Mouse (Mus musculus): ENCODE results near the gene Araf. TPM values are rescaled to one million over a fixed set of nuclear protein-coding genes. Genes with fewer than 3 reads are reported as not detected.

Araf gene
- total and polyA plus RNA-seq, 2 experiments from 2014 or later: 243 to 307 TPM

- no peak for TF ChIP-seq CTCF (IDR thresholded peaks at IDR 0.05; ENCODE audit: low read depth)
- Histone ChIP-seq H3K4me3 (ENCODE audit: low read depth, low read length) (0 out of 2 replicates have a peak overlapping the region, but pooled peaks have one; percentile 17), H3K27me3 (ENCODE audit: insufficient read depth, low read length) (no peaks in the 10 kb centered on the region), H3K27ac (ENCODE audit: low read depth, low read length) (peak overlapping the region; percentile 77), H3K4me2 (ENCODE audit: low read depth) (peak overlapping the region; percentile 41), H3K9ac (peak overlapping the region; percentile 28; the same call in 1 of the 2 replicates), H3K4me1 (ENCODE audit: insufficient read depth) (peaks cover 9% of the 10 kb centered on the region; the same call in 1 of the 2 replicates), H3K36me3 (ENCODE audit: insufficient read depth) (0 out of 2 replicates have a peak, but pooled peaks cover 4% of the 10 kb centered on the region), H3K9me3 (ENCODE audit: low read length) (no peaks in the 10 kb centered on the region)
- 39% methylated on average over 2 of the region's 2 CpGs for WGBS
- no peak for DNase-seq
- peak; percentile 2; the same call in 1 of the 2 replicates for ATAC-seq
Measured at GRCm38 (mm10) chrX:20847816-20848215, 50.2 kb downstream of the Araf start.

DNA sequence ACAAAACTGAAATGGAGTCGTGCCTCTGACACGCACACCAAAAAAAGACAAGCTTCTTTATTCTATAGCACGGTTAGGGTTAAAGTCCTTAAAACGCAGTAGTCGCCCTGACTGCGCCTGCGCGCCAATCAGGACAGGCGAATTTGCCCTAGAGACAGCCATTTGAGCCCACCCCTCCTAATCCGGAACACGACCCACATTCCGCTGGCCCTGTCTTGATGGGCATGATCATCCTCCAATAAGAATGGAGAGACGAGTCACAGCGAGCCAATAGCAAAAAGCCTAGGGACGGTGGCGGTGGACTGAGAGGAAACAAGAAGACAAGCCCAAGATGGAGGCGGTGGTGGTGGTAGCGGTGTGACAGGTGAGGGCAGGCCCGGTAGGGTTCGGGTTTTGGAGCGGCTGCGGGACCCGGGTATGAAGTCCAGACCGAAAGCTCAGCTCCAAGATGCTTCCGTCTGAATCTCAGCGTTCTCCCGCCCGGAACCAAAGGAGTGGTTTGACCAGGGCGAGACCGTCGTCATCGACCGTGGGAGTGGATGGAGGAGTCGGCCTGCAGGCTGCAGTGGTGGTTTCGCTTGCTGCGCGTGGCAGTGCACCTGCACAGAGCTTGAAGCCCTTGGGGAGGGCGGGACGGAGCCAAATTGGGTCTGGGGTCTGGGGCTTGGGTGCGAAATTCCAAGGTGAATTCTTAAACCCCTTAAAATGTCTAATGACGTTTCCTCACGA, 50.8 kb downstream of the Araf start:
- peak overlapping the region; percentile 69 for H3K9ac ChIP-seq
- H3K9me3 ChIP-seq (ENCODE audit: low read length): no peaks in the 10 kb centered on the region
- peak overlapping the region; percentile 57 for H3K4me2 ChIP-seq (ENCODE audit: low read depth)
- TF ChIP-seq CTCF (IDR thresholded peaks at IDR 0.05; ENCODE audit: low read depth): no peak
- peaks cover 5% of the 10 kb centered on the region; the same call in 1 of the 2 replicates for H3K36me3 ChIP-seq (ENCODE audit: insufficient read depth)
- no peaks in the 10 kb centered on the region for H3K27me3 ChIP-seq (ENCODE audit: insufficient read depth, low read length)
- 27% methylated on average over 42 of the region's 42 CpGs for WGBS
- DNase-seq: peak; percentile 94
- peak overlapping the region; percentile 87 for H3K27ac ChIP-seq (ENCODE audit: low read depth, low read length)
- peaks cover 9% of the 10 kb centered on the region; the same call in 1 of the 2 replicates for H3K4me1 ChIP-seq (ENCODE audit: insufficient read depth)
- peak overlapping the region; percentile 54 for H3K4me3 ChIP-seq (ENCODE audit: low read depth, low read length)
- peak; percentile 99 for ATAC-seq

DNA sequence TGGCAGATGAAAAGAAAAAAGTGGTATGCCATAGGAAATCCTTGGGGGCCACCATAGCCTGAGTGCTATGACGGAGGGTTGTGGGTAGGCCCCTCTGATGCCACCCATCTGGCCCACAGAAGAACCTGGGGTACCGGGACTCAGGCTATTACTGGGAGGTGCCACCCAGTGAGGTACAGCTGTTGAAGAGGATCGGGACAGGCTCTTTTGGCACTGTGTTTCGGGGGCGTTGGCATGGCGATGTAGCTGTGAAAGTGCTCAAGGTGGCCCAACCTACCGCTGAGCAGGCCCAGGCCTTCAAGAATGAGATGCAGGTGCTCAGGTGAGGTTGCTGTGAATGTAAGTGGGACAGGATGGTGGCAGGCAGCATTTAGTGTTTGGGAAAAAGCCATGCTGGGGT, 56.2 kb downstream of the Araf start:
- Histone ChIP-seq H3K9ac (no peak overlapping the region), H3K9me3 (ENCODE audit: low read length) (no peaks in the 10 kb centered on the region), H3K4me2 (ENCODE audit: low read depth) (no peak overlapping the region), H3K4me1 (ENCODE audit: insufficient read depth) (peaks cover 9% of the 10 kb centered on the region; the same call in 1 of the 2 replicates), H3K27ac (ENCODE audit: low read depth, low read length) (no peak overlapping the region), H3K36me3 (ENCODE audit: insufficient read depth) (peaks cover 8% of the 10 kb centered on the region; the same call in 1 of the 2 replicates), H3K4me3 (ENCODE audit: low read depth, low read length) (no peak overlapping the region), H3K27me3 (ENCODE audit: insufficient read depth, low read length) (no peaks in the 10 kb centered on the region)
- no peak for ATAC-seq
- no peak for TF ChIP-seq CTCF (IDR thresholded peaks at IDR 0.05; ENCODE audit: low read depth)
- 94% methylated on average over 7 of the region's 7 CpGs for WGBS
- no peak for DNase-seq

- H3K4me3 ChIP-seq (ENCODE audit: low read depth, low read length): no peak overlapping the region
- no peak for DNase-seq
- H3K27me3 ChIP-seq (ENCODE audit: insufficient read depth, low read length): no peaks in the 10 kb centered on the region
- no peak for ATAC-seq
- H3K4me1 ChIP-seq (ENCODE audit: insufficient read depth): no peaks in the 10 kb centered on the region
- H3K4me2 ChIP-seq (ENCODE audit: low read depth): no peak overlapping the region
- H3K27ac ChIP-seq (ENCODE audit: low read depth, low read length): no peak overlapping the region
- H3K36me3 ChIP-seq (ENCODE audit: insufficient read depth): peaks cover 11% of the 10 kb centered on the region
- 60% methylated on average over 5 of the region's 5 CpGs for WGBS
- no peaks in the 10 kb centered on the region for H3K9me3 ChIP-seq (ENCODE audit: low read length)
- no peak for TF ChIP-seq CTCF (IDR thresholded peaks at IDR 0.05; ENCODE audit: low read depth)
- no peak overlapping the region for H3K9ac ChIP-seq
Measured at GRCm38 (mm10) chrX:20861453-20862104, 64.0 kb downstream of the Araf start.

DNA sequence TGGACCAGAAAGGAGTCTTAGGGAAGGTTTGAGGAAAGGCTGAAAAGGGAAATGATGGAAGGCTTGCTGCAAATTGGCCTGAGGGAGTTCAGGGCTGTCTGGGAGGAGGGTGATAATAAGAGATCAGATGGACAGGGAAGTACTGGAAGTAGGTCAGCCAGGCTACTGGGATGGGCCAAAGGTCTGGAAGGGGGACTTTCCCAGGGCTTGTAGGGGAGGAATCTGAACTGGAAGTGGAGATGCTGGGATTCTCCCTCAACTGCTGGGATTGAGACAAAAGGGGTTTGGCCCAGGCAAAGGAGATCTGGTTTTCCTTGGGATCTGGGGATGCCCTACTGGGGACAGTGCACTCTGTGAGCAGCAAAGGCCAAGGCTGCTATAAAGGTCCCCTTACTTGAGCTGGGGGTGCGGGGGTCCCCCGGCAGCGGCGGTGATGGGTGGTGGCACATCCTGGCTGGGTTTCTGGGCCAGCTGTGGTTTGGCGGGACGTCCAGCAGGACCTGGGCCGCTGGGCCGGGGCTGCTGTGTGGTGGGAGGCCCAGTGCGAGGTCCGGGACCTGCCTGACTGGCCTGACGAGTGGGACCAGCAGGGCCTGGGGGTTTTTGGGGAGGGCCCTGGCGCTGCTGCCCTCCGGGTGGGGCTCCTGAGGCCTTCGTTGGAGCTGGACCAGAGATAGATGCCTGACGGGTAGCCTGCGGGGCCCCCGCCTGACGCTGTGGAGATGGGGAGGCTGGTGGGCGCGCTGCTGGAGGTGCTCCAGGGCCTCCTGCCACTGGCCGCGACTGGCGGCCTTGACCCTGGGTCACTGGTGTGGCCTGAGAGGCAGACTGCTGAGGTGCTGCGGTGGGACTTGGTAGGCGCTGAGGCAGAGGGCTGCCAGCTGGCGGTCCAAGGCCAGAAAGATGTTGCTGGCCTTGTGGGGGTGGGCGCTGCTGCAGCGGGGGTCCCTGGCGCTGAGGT, 64.8 kb downstream of the Araf start:
- H3K4me3 ChIP-seq (ENCODE audit: low read depth, low read length): no peak overlapping the region
- DNase-seq (no peak), ATAC-seq (no peak)
- H3K9me3 ChIP-seq (ENCODE audit: low read length): no peaks in the 10 kb centered on the region
- H3K27ac ChIP-seq (ENCODE audit: low read depth, low read length): no peak overlapping the region
- no peaks in the 10 kb centered on the region for H3K27me3 ChIP-seq (ENCODE audit: insufficient read depth, low read length)
- H3K4me1 ChIP-seq (ENCODE audit: insufficient read depth): no peaks in the 10 kb centered on the region
- 56% methylated on average over 29 of the region's 29 CpGs for WGBS
- H3K36me3 ChIP-seq (ENCODE audit: insufficient read depth): peaks cover 11% of the 10 kb centered on the region
- no peak for TF ChIP-seq CTCF (IDR thresholded peaks at IDR 0.05; ENCODE audit: low read depth)
- H3K9ac ChIP-seq: no peak overlapping the region
- H3K4me2 ChIP-seq (ENCODE audit: low read depth): no peak overlapping the region

- ATAC-seq (no peak), DNase-seq (no peak)
- Histone ChIP-seq H3K4me1 (ENCODE audit: insufficient read depth) (no peaks in the 10 kb centered on the region), H3K27ac (ENCODE audit: low read depth, low read length) (no peak overlapping the region), H3K27me3 (ENCODE audit: insufficient read depth, low read length) (no peaks in the 10 kb centered on the region), H3K9me3 (ENCODE audit: low read length) (no peaks in the 10 kb centered on the region), H3K36me3 (ENCODE audit: insufficient read depth) (peaks cover 11% of the 10 kb centered on the region), H3K4me3 (ENCODE audit: low read depth, low read length) (no peak overlapping the region), H3K4me2 (ENCODE audit: low read depth) (no peak overlapping the region), H3K9ac (no peak overlapping the region)
- TF ChIP-seq CTCF (IDR thresholded peaks at IDR 0.05; ENCODE audit: low read depth): no peak
- WGBS: 83% methylated on average over 9 of the region's 9 CpGs
Measured at GRCm38 (mm10) chrX:20863161-20864101, 65.8 kb downstream of the Araf start.
